Mouse (Mus musculus) kidney, embryonic 15.5 days (tissue): ENCODE measurements around the gene 4632433K11Rik. TPM values are rescaled to one million over a fixed set of nuclear protein-coding genes. Genes with fewer than 3 reads are reported as not detected.
"Not testable (repeated sequence)": the region's sequence is repeated elsewhere in the genome, so short reads cannot be mapped to it uniquely, and the experiment has no call there.

Experiments used
- ATAC-seq: fragments of 200-750 bp; cut with Nextera tagmentation; replicated peaks from 2 replicates; pipeline ENCODE4 v1.8.0; 2017; ENCODE audit warnings: moderate TSS enrichment; ENCODE audit not compliant: low FRiP score
- H3K27ac ChIP-seq: fragments of 300-500 bp; sonication (generic); 2 replicates; pipeline ENCODE4 v1.5.1; 2015; ENCODE audit warnings: mild to moderate bottlenecking, inconsistent platforms
- H3K27me3 ChIP-seq: fragments of 300-500 bp; sonication (generic); 2 replicates; pipeline ENCODE4 v1.6.1; 2015; ENCODE audit warnings: inconsistent platforms
- H3K36me3 ChIP-seq: fragments of 300-500 bp; sonication (generic); 2 replicates; pipeline ENCODE4 v1.6.1; 2015; ENCODE audit warnings: inconsistent platforms
- H3K4me1 ChIP-seq: fragments of 300-500 bp; sonication (generic); 2 replicates; pipeline ENCODE4 v1.6.1; 2015; ENCODE audit warnings: inconsistent platforms
- H3K4me2 ChIP-seq: fragments of 300-500 bp; sonication (generic); 2 replicates; pipeline ENCODE4 v1.6.1; 2015; ENCODE audit warnings: moderate library complexity, mild to moderate bottlenecking, inconsistent platforms
- H3K4me3 ChIP-seq: fragments of 300-500 bp; sonication (generic); replicated peaks from 2 replicates; pipeline ENCODE4 v1.5.1; 2015; ENCODE audit warnings: mild to moderate bottlenecking, inconsistent platforms
- H3K9ac ChIP-seq: fragments of 300-500 bp; sonication (generic); 2 replicates; pipeline ENCODE4 v1.6.1; 2015; ENCODE audit warnings: mild to moderate bottlenecking, inconsistent platforms
- H3K9me3 ChIP-seq: fragments of 300-500 bp; sonication (generic); replicated peaks from 2 replicates; pipeline ENCODE4 v1.6.1; 2016; ENCODE audit warnings: inconsistent platforms
- WGBS: fragments of 180-500 bp; shearing (Covaris S2); methylation state at CpG from one replicate; pipeline ENCODE4 v1.1.7; 2015; ENCODE audit warnings: mixed read lengths; 5-methylcytosine and 5-hydroxymethylcytosine counted together
- polyA plus RNA-seq: library from polyadenylated mRNA; unstranded; fragments of >200 nt; fragmentation: Nextera tagmentation; extraction: Ambion mirVana; gene quantifications from 2 replicates; pipeline ENCODE4 v1.2.1, GENCODE M21; 2015

Gene 4632433K11Rik
- polyA plus RNA-seq, 1 experiment from 2014 or later, result not detected

DNA sequence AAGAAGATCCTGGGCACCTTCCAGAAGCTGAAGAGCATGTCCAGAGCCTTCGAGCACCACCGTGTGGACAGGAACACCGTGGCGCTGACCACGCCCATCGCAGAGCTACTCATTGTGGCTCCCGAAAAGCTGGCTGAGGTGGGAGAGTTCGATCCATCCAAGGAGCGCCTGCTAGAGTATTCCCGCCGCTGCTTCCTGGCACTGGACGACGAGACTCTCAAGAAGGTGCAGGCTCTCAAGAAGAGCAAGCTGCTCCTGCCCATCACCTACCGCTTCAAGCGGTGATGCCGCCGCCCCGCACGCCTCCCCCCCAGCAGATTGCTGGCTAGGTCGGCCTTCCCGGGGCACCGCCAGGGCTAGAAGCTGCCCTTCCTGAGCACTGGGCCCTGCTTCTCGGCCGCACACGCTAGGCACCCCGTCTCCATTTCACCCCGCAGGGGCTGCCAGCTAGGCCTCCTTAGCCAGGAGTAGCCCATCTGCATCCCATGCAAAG is 26.4 kb downstream of the 4632433K11Rik start:
- H3K27ac ChIP-seq, result peak overlapping the region; percentile 100
- H3K4me1 ChIP-seq, result peaks cover 61% of the 10 kb centered on the region
- peak overlapping the region; percentile 92 for H3K4me2 ChIP-seq
- peaks cover 2% of the 10 kb centered on the region for H3K36me3 ChIP-seq
- peak overlapping the region; percentile 96 for H3K9ac ChIP-seq
- peak overlapping the region; percentile 78 for H3K4me3 ChIP-seq
- H3K9me3 ChIP-seq, result no peaks in the 10 kb centered on the region
- peak; percentile 22 for ATAC-seq
- WGBS, result 2% methylated on average over 27 of the region's 27 CpGs
- H3K27me3 ChIP-seq, result peaks cover 29% of the 10 kb centered on the region

- WGBS, result under 1% methylated on average over 60 of the region's 60 CpGs
- Histone ChIP-seq H3K4me1 (peaks cover 67% of the 10 kb centered on the region), H3K27ac (peak overlapping the region; percentile 100), H3K36me3 (peaks cover 10% of the 10 kb centered on the region), H3K4me2 (peak overlapping the region; percentile 92), H3K9ac (peak overlapping the region; percentile 96), H3K4me3 (peak overlapping the region; percentile 78), H3K27me3 (peaks cover 20% of the 10 kb centered on the region), H3K9me3 (no peaks in the 10 kb centered on the region)
- peak; percentile 91 for ATAC-seq
Measured at GRCm38 (mm10) chr7:5060944-5061773, 27.2 kb downstream of the 4632433K11Rik start.

- H3K27ac ChIP-seq, result peak within 1 kb of the TSS; percentile 100
- H3K9me3 ChIP-seq, result no peaks in the 10 kb centered on the region
- peak within 1 kb of the TSS; percentile 96 for H3K9ac ChIP-seq
- peaks cover 18% of the 10 kb centered on the region for H3K36me3 ChIP-seq
- H3K4me2 ChIP-seq, result peak within 1 kb of the TSS; percentile 92
- whole genome bisulfite sequencing, result under 1% methylated on average over 64 of the region's 65 CpGs
- H3K4me1 ChIP-seq, result peaks cover 63% of the 10 kb centered on the region
- H3K27me3 ChIP-seq, result peaks cover 16% of the 10 kb centered on the region
- ATAC-seq, result peak; percentile 85
- H3K4me3 ChIP-seq, result peak within 1 kb of the TSS; percentile 78
Measured at GRCm38 (mm10) chr7:5061774-5062359, 27.9 kb downstream of the 4632433K11Rik start, which contains the start of gene U2af2. U2af2 (plus strand) TSS chr7:5062143.

DNA sequence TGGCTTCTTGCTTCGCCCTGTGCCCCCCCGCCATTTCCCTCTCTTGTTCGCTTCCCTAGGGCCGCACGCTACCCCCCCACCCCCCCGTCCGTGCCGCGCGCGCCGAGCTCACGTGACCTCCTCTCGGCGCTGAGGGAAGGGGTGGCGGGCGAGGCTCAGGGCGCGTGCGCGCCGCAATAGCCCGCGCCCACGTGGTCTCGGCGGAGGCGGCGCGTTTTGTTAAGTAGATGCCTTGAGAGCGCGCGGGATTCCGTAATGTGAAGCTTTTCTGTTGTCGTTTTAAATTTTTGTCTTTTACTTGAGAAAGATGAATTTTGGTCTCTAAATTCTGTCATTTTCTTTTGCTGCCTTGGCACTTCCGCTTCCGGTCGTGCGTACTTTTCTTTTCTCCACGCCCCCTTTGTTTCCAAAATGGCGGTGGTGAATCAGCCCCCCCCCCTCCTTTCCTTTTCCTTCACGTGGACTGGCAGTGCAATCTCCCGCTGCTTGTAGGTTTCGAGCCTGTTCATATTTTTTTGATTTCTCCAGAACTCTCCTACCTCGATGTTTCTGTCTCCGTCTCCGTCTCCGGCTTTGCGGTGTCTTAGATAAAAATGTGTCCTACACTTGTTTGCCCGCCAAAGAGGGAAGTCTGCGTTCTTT is 28.6 kb downstream of the 4632433K11Rik start:
- Histone ChIP-seq H3K9ac (peak overlapping the region; percentile 96), H3K4me2 (peak overlapping the region; percentile 92), H3K4me3 (peak overlapping the region; percentile 78), H3K27me3 (peaks cover 10% of the 10 kb centered on the region), H3K9me3 (no peaks in the 10 kb centered on the region), H3K4me1 (peaks cover 57% of the 10 kb centered on the region), H3K36me3 (peaks cover 24% of the 10 kb centered on the region), H3K27ac (peak overlapping the region; percentile 100)
- ATAC-seq, result peak; percentile 47
- WGBS, result 0% methylated on average over 47 of the region's 51 CpGs

GRCm38 (mm10) chr7:5064886-5065285 is 31.0 kb downstream of the 4632433K11Rik start:
- Histone ChIP-seq H3K4me3 (peak overlapping the region; percentile 78; the same call in 1 of the 2 replicates), H3K4me2 (peak overlapping the region; percentile 92; the same call in 1 of the 2 replicates), H3K9ac (no peak overlapping the region), H3K36me3 (peaks cover 48% of the 10 kb centered on the region), H3K9me3 (no peaks in the 10 kb centered on the region), H3K27me3 (no peaks in the 10 kb centered on the region), H3K4me1 (peaks cover 41% of the 10 kb centered on the region), H3K27ac (no peak overlapping the region)
- ATAC-seq, result no peak
- 93% methylated on average over 6 of the region's 6 CpGs for WGBS

- no peak overlapping the region for H3K4me3 ChIP-seq
- 76% methylated on average over 1 of the region's 1 CpGs for WGBS
- peaks cover 99% of the 10 kb centered on the region for H3K36me3 ChIP-seq
- no peaks in the 10 kb centered on the region for H3K27me3 ChIP-seq
- H3K9ac ChIP-seq, result no peak overlapping the region
- H3K27ac ChIP-seq, result no peak overlapping the region
- no peak for ATAC-seq
- no peaks in the 10 kb centered on the region for H3K4me1 ChIP-seq
- H3K9me3 ChIP-seq, result no peaks in the 10 kb centered on the region
- H3K4me2 ChIP-seq, result no peak overlapping the region
Measured at GRCm38 (mm10) chr7:5073586-5073985, 39.7 kb downstream of the 4632433K11Rik start.

- H3K4me2 ChIP-seq, result no peak overlapping the region
- no peak overlapping the region for H3K4me3 ChIP-seq
- no peak overlapping the region for H3K27ac ChIP-seq
- H3K4me1 ChIP-seq, result no peaks in the 10 kb centered on the region
- no peak overlapping the region for H3K9ac ChIP-seq
- H3K36me3 ChIP-seq, result peaks cover 92% of the 10 kb centered on the region
- ATAC-seq, result no peak
- 96% methylated on average over 5 of the region's 5 CpGs for WGBS
- no peaks in the 10 kb centered on the region for H3K9me3 ChIP-seq
- H3K27me3 ChIP-seq, result no peaks in the 10 kb centered on the region
Measured at GRCm38 (mm10) chr7:5074984-5075383, 41.1 kb downstream of the 4632433K11Rik start.

GRCm38 (mm10) chr7:5076931-5077330 is 43.0 kb downstream of the 4632433K11Rik start:
- peaks cover 74% of the 10 kb centered on the region for H3K36me3 ChIP-seq
- no peaks in the 10 kb centered on the region for H3K9me3 ChIP-seq
- no peak for ATAC-seq
- no peak overlapping the region for H3K27ac ChIP-seq
- peaks cover 13% of the 10 kb centered on the region for H3K4me1 ChIP-seq
- no peak overlapping the region for H3K9ac ChIP-seq
- no peaks in the 10 kb centered on the region for H3K27me3 ChIP-seq
- no peak overlapping the region for H3K4me2 ChIP-seq
- no peak overlapping the region for H3K4me3 ChIP-seq
- WGBS, result 82% methylated on average over 2 of the region's 2 CpGs

DNA sequence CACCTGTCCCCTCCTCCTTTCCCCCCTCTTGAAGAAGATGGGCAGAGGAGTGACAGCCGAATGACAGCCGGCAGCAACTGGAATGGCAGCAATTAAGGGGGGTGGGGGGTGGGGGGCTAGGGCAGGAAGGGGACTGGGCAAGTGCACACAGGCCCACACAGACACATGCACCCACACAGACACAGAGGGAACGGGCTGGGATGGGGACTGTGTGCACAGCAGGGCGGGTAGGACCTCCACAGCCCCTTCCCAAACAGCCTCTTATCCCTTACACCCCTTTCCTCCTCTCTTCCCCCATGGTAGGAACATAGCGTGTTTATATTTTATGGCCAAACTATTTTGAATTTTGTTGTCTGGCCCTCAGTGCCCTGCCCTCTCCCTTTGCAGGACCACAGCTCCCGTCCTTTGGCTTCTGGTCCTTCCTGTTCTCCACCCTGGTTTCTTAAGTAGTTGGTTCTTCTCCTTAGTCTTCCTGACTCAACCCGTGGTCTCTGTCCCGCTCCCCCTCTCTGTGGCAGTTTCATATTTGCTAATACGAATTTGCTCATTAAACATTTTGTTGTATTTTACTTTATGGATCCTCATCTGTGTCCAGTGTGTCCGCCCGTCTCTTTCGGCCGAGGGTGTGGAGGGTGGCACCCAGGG is 45.6 kb downstream of the 4632433K11Rik start:
- not testable (repeated sequence) for H3K9me3 ChIP-seq, H3K27me3 ChIP-seq
- ATAC-seq, result peak; percentile 28
- H3K27ac ChIP-seq, result peak overlapping the region; percentile 96
- peaks cover 24% of the 10 kb centered on the region for H3K4me1 ChIP-seq
- peak overlapping the region; percentile 99 for H3K4me3 ChIP-seq
- peak overlapping the region; percentile 98; the same call in 1 of the 2 replicates for H3K9ac ChIP-seq
- peak overlapping the region; percentile 76 for H3K4me2 ChIP-seq
- H3K36me3 ChIP-seq, result peaks cover 68% of the 10 kb centered on the region
- 42% methylated on average over 9 of the region's 13 CpGs for WGBS

- Histone ChIP-seq H3K27ac (peak within 1 kb of the TSS; percentile 96), H3K36me3 (peaks cover 68% of the 10 kb centered on the region), H3K4me1 (peaks cover 24% of the 10 kb centered on the region), H3K4me3 (peak within 1 kb of the TSS; percentile 99), H3K9me3 (no peaks in the 10 kb centered on the region), H3K27me3 (no peaks in the 10 kb centered on the region), H3K9ac (peak within 1 kb of the TSS; percentile 98), H3K4me2 (peak within 1 kb of the TSS; percentile 76)
- ATAC-seq, result peak; percentile 97
- under 1% methylated on average over 78 of the region's 81 CpGs for WGBS
Measured at GRCm38 (mm10) chr7:5080010-5080751, 46.3 kb downstream of the 4632433K11Rik start, which contains the start of gene Epn1. Epn1 (plus strand) TSS chr7:5080235.

GRCm38 (mm10) chr7:5080815-5081214 is 46.9 kb downstream of the 4632433K11Rik start:
- Histone ChIP-seq H3K9me3 (no peaks in the 10 kb centered on the region), H3K36me3 (peaks cover 69% of the 10 kb centered on the region), H3K4me1 (peaks cover 24% of the 10 kb centered on the region), H3K27me3 (no peaks in the 10 kb centered on the region), H3K27ac (peak overlapping the region; percentile 96), H3K4me3 (peak overlapping the region; percentile 99), H3K9ac (peak overlapping the region; percentile 98), H3K4me2 (peak overlapping the region; percentile 76)
- ATAC-seq, result no peak
- WGBS, result 16% methylated on average over 6 of the region's 6 CpGs
